Mouse (Mus musculus) embryonic facial prominence, embryonic 10.5 days (tissue): Measurements from ENCODE around the gene Bend7. TPM values are rescaled to one million over a fixed set of nuclear protein-coding genes. Genes with fewer than 3 reads are reported as not detected.

Experiments used
- DNase-seq: peaks from one replicate; pipeline ENCODE4 v3.0.0-alpha.2; 2017; ENCODE audit warnings: low spot score
- H3K27ac ChIP-seq: fragments of 300-500 bp; sonication (generic); replicated peaks from 2 replicates; pipeline ENCODE4 v1.5.1; 2016; ENCODE audit warnings: mild to moderate bottlenecking
- H3K27me3 ChIP-seq: fragments of 300-500 bp; sonication (generic); replicated peaks from 2 replicates; pipeline ENCODE4 v1.6.1; 2016; ENCODE audit warnings: low read depth, mild to moderate bottlenecking; ENCODE audit not compliant: poor library complexity, severe bottlenecking
- H3K36me3 ChIP-seq: fragments of 300-500 bp; sonication (generic); replicated peaks from 2 replicates; pipeline ENCODE4 v1.6.1; 2016; ENCODE audit warnings: mild to moderate bottlenecking, moderate library complexity
- H3K4me1 ChIP-seq: fragments of 300-500 bp; sonication (generic); 2 replicates; pipeline ENCODE4 v1.6.1; 2016
- H3K4me3 ChIP-seq: fragments of 300-500 bp; sonication (generic); 2 replicates; pipeline ENCODE4 v1.5.1; 2016; ENCODE audit warnings: mild to moderate bottlenecking, moderate library complexity
- H3K9me3 ChIP-seq: fragments of 300-500 bp; sonication (generic); 2 replicates; pipeline ENCODE4 v1.6.1; 2016; ENCODE audit warnings: mild to moderate bottlenecking
- WGBS: fragments of 180-500 bp; shearing (Covaris S2); methylation state at CpG from one replicate; pipeline ENCODE4 v1.1.7; 2016; 5-methylcytosine and 5-hydroxymethylcytosine counted together
- polyA plus RNA-seq: library from polyadenylated mRNA; unstranded; fragments of >200 nt; fragmentation: Nextera tagmentation; extraction: Ambion mirVana; gene quantifications from 2 replicates; pipeline ENCODE4 v1.2.1, GENCODE M21; 2016

Bend7 gene
- 2.1 and 2.5 TPM in 2 replicates for polyA plus RNA-seq

GRCm38 (mm10) chr2:4717769-4718661, at the start of gene Bend7:
Bend7 (plus strand) TSS chr2:4717831.
- peak within 1 kb of the TSS; percentile 82 for H3K4me3 ChIP-seq
- peak within 1 kb of the TSS; percentile 84 for H3K27ac ChIP-seq
- H3K36me3 ChIP-seq: no peaks in the 10 kb centered on the region
- DNase-seq: peak; percentile 61
- H3K4me1 ChIP-seq: peaks cover 5% of the 10 kb centered on the region; the same call in 1 of the 2 replicates
- H3K9me3 ChIP-seq: no peaks in the 10 kb centered on the region
- peaks cover 63% of the 10 kb centered on the region for H3K27me3 ChIP-seq
- WGBS: under 1% methylated on average over 124 of the region's 124 CpGs

GRCm38 (mm10) chr2:4668626-4669025, 49.0 kb upstream of the Bend7 start:
- no peaks in the 10 kb centered on the region for H3K9me3 ChIP-seq
- no peak overlapping the region for H3K4me3 ChIP-seq
- no peaks in the 10 kb centered on the region for H3K36me3 ChIP-seq
- no peak overlapping the region for H3K27ac ChIP-seq
- no peaks in the 10 kb centered on the region for H3K27me3 ChIP-seq
- 87% methylated on average over 2 of the region's 2 CpGs for WGBS
- DNase-seq: no peak
- no peaks in the 10 kb centered on the region for H3K4me1 ChIP-seq

- no peaks in the 10 kb centered on the region for H3K27me3 ChIP-seq
- H3K4me1 ChIP-seq: no peaks in the 10 kb centered on the region
- 92% methylated on average over 8 of the region's 8 CpGs for WGBS
- no peaks in the 10 kb centered on the region for H3K36me3 ChIP-seq
- no peak overlapping the region for H3K27ac ChIP-seq
- no peaks in the 10 kb centered on the region for H3K9me3 ChIP-seq
- H3K4me3 ChIP-seq: no peak overlapping the region
- no peak for DNase-seq
These were observed 47.9 kb upstream of the Bend7 start for GRCm38 (mm10) chr2:4669701-4670100.

DNA sequence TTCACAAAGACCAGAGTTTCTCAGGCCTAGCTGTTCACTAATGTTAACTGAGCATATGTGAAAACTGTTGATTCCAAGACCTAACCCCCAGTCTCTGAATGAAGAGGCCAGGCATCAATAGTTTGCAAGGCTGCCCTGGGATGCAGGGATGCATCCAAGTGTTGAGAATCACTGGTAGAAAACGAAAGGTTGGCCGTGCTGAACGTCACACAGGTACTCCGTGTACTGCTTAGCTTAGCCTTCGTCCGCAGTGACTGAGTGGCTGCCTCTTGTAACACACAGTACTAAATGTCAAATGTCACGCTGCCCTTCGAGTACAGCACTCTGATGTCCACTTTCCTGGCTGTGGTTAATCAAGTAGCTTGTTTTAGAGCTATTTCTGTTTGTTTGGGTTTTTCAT, 46.0 kb upstream of the Bend7 start:
- Histone ChIP-seq H3K4me1 (no peaks in the 10 kb centered on the region), H3K4me3 (no peak overlapping the region), H3K27me3 (no peaks in the 10 kb centered on the region), H3K27ac (no peak overlapping the region), H3K9me3 (no peaks in the 10 kb centered on the region), H3K36me3 (no peaks in the 10 kb centered on the region)
- no peak for DNase-seq
- 87% methylated on average over 8 of the region's 8 CpGs for WGBS

- Histone ChIP-seq H3K27me3 (no peaks in the 10 kb centered on the region), H3K9me3 (no peaks in the 10 kb centered on the region), H3K27ac (no peak overlapping the region), H3K4me1 (no peaks in the 10 kb centered on the region), H3K36me3 (no peaks in the 10 kb centered on the region), H3K4me3 (no peak overlapping the region)
- DNase-seq: no peak
- WGBS: 83% methylated on average over 3 of the region's 3 CpGs
These were observed 37.7 kb upstream of the Bend7 start for GRCm38 (mm10) chr2:4679886-4680285.

GRCm38 (mm10) chr2:4711262-4711661, 6.4 kb upstream of the Bend7 start:
- no peak for DNase-seq
- WGBS: 48% methylated on average over 5 of the region's 5 CpGs
- Histone ChIP-seq H3K9me3 (0 out of 2 replicates have a peak, but pooled peaks cover 4% of the 10 kb centered on the region), H3K4me1 (no peaks in the 10 kb centered on the region), H3K27me3 (peaks cover 20% of the 10 kb centered on the region), H3K36me3 (no peaks in the 10 kb centered on the region), H3K27ac (no peak overlapping the region), H3K4me3 (no peak overlapping the region)

DNA sequence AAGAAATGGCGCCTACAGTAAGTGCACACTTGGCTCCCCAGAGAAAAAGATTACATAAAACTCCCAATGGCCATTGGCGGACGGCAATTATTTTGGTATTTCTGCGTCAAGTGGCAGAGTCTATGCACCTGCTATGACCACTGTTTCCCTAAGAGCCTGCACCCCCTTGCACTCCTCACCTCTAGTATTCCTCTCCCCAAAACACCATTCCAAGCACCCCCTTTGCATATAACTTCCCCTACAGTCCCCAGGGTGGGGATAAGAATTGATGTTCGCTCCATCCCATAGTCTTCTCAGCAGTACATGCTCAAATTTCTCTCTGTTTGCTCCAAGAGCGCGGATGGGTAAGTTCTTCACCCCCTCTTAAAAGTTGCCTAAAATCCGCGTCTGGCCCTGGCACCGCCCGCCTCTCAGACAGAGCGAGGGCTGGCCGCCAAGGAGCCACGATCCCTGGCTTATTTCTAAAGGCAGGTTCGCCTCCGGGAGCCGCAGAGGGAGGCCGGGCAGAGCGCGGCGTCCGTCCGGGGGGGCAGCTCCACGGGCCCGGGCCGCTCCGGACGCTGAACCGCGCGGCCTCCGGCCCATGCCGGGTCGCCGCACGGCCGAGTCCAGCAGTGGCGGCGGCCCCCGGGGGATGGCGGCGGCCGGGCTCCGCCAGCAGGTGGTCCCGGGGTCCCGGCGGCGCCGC, 406 bp upstream of the Bend7 start:
- WGBS: 3% methylated on average over 49 of the region's 49 CpGs
- Histone ChIP-seq H3K4me1 (peaks cover 5% of the 10 kb centered on the region; the same call in 1 of the 2 replicates), H3K36me3 (no peaks in the 10 kb centered on the region), H3K9me3 (no peaks in the 10 kb centered on the region), H3K27me3 (peaks cover 63% of the 10 kb centered on the region), H3K27ac (peak overlapping the region; percentile 70; the same call in 1 of the 2 replicates), H3K4me3 (peak overlapping the region; percentile 82)
- DNase-seq: peak; percentile 52

- Histone ChIP-seq H3K9me3 (no peaks in the 10 kb centered on the region), H3K4me1 (no peaks in the 10 kb centered on the region), H3K36me3 (no peaks in the 10 kb centered on the region), H3K27me3 (peaks cover 32% of the 10 kb centered on the region), H3K4me3 (no peak overlapping the region), H3K27ac (no peak overlapping the region)
- no peak for DNase-seq
- 89% methylated on average over 8 of the region's 8 CpGs for WGBS
These were observed 5.5 kb downstream of the Bend7 start for GRCm38 (mm10) chr2:4723088-4723487.

DNA sequence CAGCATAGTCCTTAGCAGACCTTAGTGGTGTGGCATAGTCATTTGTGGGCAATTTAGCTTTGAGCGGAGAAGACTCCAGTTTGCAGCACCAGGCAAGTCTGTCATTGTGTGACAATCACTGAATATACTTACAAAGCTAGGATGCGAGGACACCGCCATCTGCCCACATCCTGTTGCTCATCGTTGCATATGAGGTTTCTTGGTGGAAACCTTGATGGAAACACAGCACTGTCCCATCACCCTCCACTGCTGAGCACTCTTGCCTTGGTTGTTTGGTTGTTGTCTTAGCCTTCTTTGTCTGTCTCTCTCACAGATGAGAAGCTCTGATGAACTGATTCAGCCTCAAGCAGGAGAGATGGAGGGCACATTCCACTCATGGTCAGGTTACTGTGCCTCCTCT, 12.5 kb downstream of the Bend7 start:
- no peaks in the 10 kb centered on the region for H3K36me3 ChIP-seq
- no peaks in the 10 kb centered on the region for H3K27me3 ChIP-seq
- H3K9me3 ChIP-seq: no peaks in the 10 kb centered on the region
- no peak overlapping the region for H3K4me3 ChIP-seq
- 96% methylated on average over 4 of the region's 4 CpGs for WGBS
- H3K4me1 ChIP-seq: no peaks in the 10 kb centered on the region
- DNase-seq: no peak
- H3K27ac ChIP-seq: no peak overlapping the region

- no peaks in the 10 kb centered on the region for H3K9me3 ChIP-seq
- no peak overlapping the region for H3K4me3 ChIP-seq
- no peaks in the 10 kb centered on the region for H3K4me1 ChIP-seq
- no peaks in the 10 kb centered on the region for H3K27me3 ChIP-seq
- WGBS: 92% methylated on average over 1 of the region's 1 CpGs
- H3K27ac ChIP-seq: no peak overlapping the region
- no peaks in the 10 kb centered on the region for H3K36me3 ChIP-seq
- no peak for DNase-seq
These were observed 16.3 kb downstream of the Bend7 start for GRCm38 (mm10) chr2:4733971-4734370.

DNA sequence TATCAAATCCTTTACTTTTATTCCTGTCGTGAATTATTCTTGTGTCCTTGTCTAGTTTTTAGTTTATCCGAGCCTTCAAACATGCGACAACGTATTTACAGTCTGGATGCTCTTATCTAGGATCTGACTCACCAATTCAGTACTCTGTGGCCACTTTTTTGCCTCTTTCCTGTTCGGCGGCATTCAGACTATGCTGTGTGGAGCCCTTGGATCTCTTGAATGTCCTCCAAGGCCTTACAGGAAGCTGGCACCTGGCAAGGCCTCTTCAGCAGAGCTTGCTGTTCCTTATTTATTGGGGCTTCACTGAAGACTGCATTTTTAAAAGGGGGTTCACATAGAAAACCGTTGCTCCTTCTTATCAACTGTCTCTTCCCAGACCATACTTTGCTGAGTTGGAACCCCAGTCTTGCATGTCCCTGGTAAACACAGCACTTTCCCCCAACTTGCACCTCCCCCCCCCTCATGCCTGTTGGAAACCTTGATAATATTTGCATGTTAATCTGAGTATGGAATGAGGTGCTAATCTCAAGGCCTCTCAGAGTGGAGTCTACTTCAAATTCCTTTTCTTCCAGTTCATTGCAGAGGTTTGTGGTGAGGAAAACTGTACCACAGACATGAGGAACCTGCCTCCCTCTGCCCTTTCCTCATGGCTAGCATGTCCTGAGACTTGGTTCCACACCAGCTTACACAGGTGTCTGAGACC, 18.6 kb downstream of the Bend7 start:
- 90% methylated on average over 7 of the region's 7 CpGs for WGBS
- no peaks in the 10 kb centered on the region for H3K4me1 ChIP-seq
- H3K27me3 ChIP-seq: no peaks in the 10 kb centered on the region
- no peak overlapping the region for H3K27ac ChIP-seq
- no peak for DNase-seq
- no peaks in the 10 kb centered on the region for H3K36me3 ChIP-seq
- H3K4me3 ChIP-seq: no peak overlapping the region
- no peaks in the 10 kb centered on the region for H3K9me3 ChIP-seq

GRCm38 (mm10) chr2:4736798-4737155, 19.1 kb downstream of the Bend7 start:
- 91% methylated on average over 4 of the region's 4 CpGs for WGBS

More at GRCm38 (mm10) chr2:4736798-4737155, 19.1 kb downstream of the Bend7 start:
- Histone ChIP-seq H3K4me1 (no peaks in the 10 kb centered on the region), H3K36me3 (no peaks in the 10 kb centered on the region), H3K27me3 (no peaks in the 10 kb centered on the region), H3K27ac (no peak overlapping the region), H3K4me3 (no peak overlapping the region), H3K9me3 (no peaks in the 10 kb centered on the region)
- DNase-seq: no peak
